Mouse (Mus musculus) brain, embryonic 14.5 days (tissue): ENCODE results near the gene Tbx6.

Experiments
- CTCF ChIP-seq: fragments of 200-500 bp; IDR thresholded peaks from 2 replicates; pipeline ENCODE4 v1.5.1; 2012; ENCODE audit warnings: inconsistent platforms, mild to moderate bottlenecking, moderate library complexity, borderline replicate concordance; ENCODE audit not compliant: insufficient read depth, insufficient read length; ENCODE audit errors: extremely low read depth
- POLR2A ChIP-seq: fragments of 200-500 bp; IDR thresholded peaks from 2 replicates; pipeline ENCODE4 v1.6.1; 2012; ENCODE audit warnings: mild to moderate bottlenecking, inconsistent platforms, borderline replicate concordance; ENCODE audit not compliant: poor library complexity, insufficient read depth, insufficient read length, severe bottlenecking; ENCODE audit errors: extremely low read depth

DNA sequence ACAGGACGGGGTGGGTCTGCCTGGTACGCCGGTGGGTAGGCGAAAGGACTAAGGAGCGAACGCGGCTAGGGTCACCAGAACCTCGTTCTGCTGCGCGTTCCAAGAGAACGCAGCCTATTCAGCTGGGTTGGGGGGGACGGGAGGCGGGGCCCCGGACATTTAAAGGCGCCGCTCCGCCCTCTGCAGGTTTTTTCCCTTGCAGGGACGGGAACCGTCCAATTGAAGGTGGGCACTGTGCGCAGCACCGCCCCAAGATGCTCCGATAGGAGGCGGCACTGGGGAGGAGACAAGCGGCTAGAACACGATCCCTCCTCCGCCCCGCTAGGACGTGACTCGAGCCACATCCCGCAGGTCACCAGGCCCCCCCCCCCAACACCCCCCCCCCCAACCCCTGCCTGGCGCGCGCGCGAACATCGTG lies 17.8 kb downstream of the Tbx6 start:
- peak; percentile 42; the same call in 1 of the 2 replicates for TF ChIP-seq CTCF
- peak; percentile 72; the same call in 1 of the 2 replicates for TF ChIP-seq POLR2A
